Mouse (Mus musculus): Measurements from ENCODE around the gene Clcnka.

GRCm38 (mm10) chr4:141408577-141408976 lies 10.1 kb upstream of the Clcnka start:
- TF ChIP-seq CTCF (IDR thresholded peaks at IDR 0.05; ENCODE audit: borderline replicate concordance, insufficient read depth, low read length) (no peak), POLR2A (IDR thresholded peaks at IDR 0.05; ENCODE audit: low read depth, low read length) (no peak)
